Mouse (Mus musculus) olfactory bulb, adult 2 months (tissue): ENCODE measurements at regions not wholly inside any gene's neighbourhood (a gene's known extent, or its start where the extent isn't known, plus 50 kb on each side); places are given as distances from the start of the nearest gene placed in this dataset.

Experiments
- H3K27ac ChIP-seq: fragments of 200-500 bp; 2 replicates; pipeline ENCODE4 v1.5.1; 2012; ENCODE audit warnings: low read depth, low read length; ENCODE audit not compliant: insufficient read depth
- H3K4me1 ChIP-seq: fragments of 200-500 bp; 2 replicates; pipeline ENCODE4 v1.6.1; 2012; ENCODE audit warnings: low read length; ENCODE audit not compliant: control insufficient read depth, insufficient read depth
- H3K4me3 ChIP-seq: fragments of 200-500 bp; 2 replicates; pipeline ENCODE4 v1.5.1; 2012; ENCODE audit warnings: mild to moderate bottlenecking, low read depth, low read length, moderate library complexity; ENCODE audit not compliant: insufficient read depth
- CTCF ChIP-seq: fragments of 200-500 bp; IDR thresholded peaks from 2 replicates; pipeline ENCODE4 v1.5.1; 2012; ENCODE audit warnings: low read depth, mild to moderate bottlenecking, low read length, moderate library complexity; ENCODE audit not compliant: insufficient read depth
- POLR2A ChIP-seq: fragments of 200-500 bp; IDR thresholded peaks from 2 replicates; pipeline ENCODE4 v1.6.1; 2012; ENCODE audit warnings: mild to moderate bottlenecking, low read depth, low read length, moderate library complexity; ENCODE audit not compliant: insufficient read depth
- WGBS: fragments of 180-500 bp; shearing (Covaris S2); methylation state at CpG from one replicate; pipeline ENCODE4 v1.1.7; 2018; 5-methylcytosine and 5-hydroxymethylcytosine counted together

DNA sequence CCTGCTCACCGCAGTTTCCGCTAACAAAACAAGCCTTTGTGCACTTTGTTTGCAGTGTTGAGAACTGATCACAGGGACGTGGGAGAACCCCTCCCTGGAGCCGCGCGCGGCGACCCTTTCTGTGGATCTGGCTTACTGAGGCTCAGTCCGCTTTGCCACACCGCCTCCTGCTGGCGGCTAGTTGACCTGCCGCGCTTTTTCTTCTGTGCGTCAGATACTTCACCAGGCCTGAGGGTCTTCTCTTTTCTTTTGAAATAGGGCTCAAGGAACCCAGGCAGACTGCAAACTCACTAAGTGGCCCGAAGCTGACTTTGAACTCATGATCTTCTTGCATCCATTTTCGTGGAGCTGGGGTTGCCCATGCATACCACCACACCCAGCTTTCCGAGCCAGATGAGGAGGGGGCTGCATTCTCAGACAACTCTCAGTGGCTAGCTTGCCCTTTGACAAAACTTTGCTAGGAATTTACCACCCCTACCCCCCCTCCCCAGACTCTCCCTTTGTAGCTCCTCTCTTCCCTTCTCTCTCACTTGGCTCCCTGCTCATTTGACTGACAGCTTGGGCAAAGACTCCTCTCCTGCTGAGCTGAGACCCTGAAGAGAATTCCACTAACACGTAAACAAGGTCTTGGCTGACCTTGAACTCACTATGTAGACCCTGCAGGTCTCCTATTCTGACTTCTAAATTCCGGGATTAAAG, 109.9 kb downstream of the Sox2 start:
- TF ChIP-seq POLR2A (no peak), CTCF (no peak)
- Histone ChIP-seq H3K4me3 (no peak overlapping the region), H3K4me1 (no peaks in the 10 kb centered on the region), H3K27ac (no peak overlapping the region)
- WGBS, result 85% methylated on average over 19 of the region's 19 CpGs

DNA sequence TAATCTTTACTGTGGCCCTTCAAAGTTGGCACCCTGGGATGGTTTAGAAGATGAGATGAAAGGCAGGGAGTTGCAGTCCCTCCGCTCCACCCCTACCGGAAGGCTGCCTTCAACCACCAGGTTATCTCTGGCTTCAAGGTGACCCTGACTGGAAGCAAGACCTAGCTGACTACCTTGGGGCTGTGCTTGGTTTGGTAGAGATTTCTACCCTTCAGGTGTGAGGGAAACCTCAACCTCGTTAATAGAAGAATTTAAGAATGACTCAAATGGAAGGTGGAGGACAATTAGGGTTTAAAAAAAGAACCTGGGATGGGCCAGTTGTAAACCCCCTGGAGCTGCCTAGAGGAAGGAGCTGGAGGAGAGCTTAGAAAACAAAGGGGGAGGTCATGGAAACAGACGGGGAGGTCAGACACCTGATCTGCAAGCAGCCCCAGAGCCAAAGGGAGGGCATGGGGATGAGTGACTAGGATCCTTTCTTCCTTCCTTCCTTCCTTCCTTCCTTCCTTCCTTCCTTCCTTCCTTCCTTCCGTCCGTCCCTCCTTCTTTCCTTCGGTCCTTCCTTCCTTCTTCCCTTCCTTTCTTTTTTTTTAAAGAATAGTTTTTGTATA, 111.1 kb downstream of the Sox2 start:
- Histone ChIP-seq H3K4me3 (no peak overlapping the region), H3K4me1 (no peaks in the 10 kb centered on the region), H3K27ac (no peak overlapping the region)
- TF ChIP-seq CTCF, result no peak
- TF ChIP-seq POLR2A, result no peak
- WGBS, result 77% methylated on average over 7 of the region's 7 CpGs

DNA sequence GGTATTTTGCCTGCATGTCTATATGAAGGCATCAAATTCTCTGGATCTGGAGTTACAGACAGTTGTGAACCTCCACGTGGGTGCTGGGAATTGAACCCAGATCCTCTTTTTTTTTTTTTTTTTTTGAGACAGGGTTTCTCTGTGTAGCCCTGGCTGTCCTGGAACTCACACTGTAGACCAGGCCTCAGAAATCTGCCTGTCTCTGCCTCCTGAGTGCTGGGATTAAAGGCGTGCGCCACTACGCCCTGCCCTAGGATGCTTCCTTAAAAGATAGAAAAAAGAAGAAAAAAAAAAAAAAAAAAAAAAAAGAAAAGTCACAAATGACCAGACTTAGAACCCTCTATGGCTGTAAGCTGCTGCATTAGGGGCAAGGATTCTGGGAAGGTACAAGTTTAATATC, 111.6 kb downstream of the Sox2 start:
- Histone ChIP-seq H3K27ac (no peak overlapping the region), H3K4me3 (no peak overlapping the region), H3K4me1 (no peaks in the 10 kb centered on the region)
- TF ChIP-seq CTCF (no peak), POLR2A (no peak)
- 96% methylated on average over 4 of the region's 4 CpGs for WGBS

- Histone ChIP-seq H3K4me1 (no peaks in the 10 kb centered on the region), H3K27ac (no peak overlapping the region), H3K4me3 (no peak overlapping the region)
- TF ChIP-seq CTCF, result no peak
- TF ChIP-seq POLR2A, result no peak
- 60% methylated on average over 2 of the region's 2 CpGs for WGBS
Measured at GRCm38 (mm10) chr3:34764559-34764958, 114.4 kb downstream of the Sox2 start.

- WGBS, result 89% methylated on average over 6 of the region's 6 CpGs
- no peak for TF ChIP-seq CTCF
- TF ChIP-seq POLR2A, result no peak
- no peak overlapping the region for H3K27ac ChIP-seq
- H3K4me1 ChIP-seq, result no peaks in the 10 kb centered on the region
- no peak overlapping the region for H3K4me3 ChIP-seq
Measured at GRCm38 (mm10) chr3:34765151-34765550, 114.9 kb downstream of the Sox2 start.

DNA sequence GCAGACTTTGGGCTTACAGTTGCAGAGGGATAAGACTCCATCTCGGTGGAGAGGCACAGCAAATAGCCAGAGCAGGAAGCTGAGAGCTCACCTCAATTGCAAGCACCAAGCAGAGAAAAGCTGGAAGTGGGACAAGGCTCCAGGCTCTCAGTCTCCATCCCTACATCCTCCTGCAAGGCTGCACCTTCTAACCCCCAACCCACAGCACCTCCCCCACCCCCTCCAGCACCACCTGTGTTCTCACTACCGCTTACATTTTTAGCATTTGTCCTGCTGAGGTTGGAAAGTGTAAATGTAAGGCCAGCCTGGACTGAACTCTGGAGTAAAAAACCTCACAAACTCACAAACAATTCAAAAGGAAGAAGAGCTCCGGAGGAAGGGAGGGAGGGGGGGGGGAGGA, 119.6 kb downstream of the Sox2 start:
- TF ChIP-seq POLR2A (no peak), CTCF (no peak)
- 54% methylated on average over 2 of the region's 3 CpGs for WGBS
- H3K4me1 ChIP-seq, result no peaks in the 10 kb centered on the region
- H3K4me3 ChIP-seq, result no peak overlapping the region
- no peak overlapping the region for H3K27ac ChIP-seq

DNA sequence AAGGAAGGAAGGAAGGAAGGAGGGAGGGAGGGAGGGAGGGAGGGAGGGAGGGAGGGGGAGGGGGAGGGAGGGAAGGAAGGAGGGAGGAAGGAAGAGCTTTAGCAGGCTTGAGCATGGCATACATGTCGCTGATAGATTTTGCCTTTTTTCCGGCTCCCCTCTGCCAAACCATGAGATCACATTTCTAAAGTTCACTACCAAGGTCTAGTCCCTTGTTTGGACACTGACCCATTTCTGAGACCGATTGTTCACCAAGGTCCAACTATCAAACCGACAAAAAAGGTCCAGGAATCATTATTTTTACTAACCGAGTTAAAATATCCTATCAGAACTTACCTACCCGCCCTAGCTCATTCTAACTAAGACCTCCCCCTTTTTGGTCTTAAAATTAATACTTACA, 120.1 kb downstream of the Sox2 start:
- no peak overlapping the region for H3K27ac ChIP-seq
- no peaks in the 10 kb centered on the region for H3K4me1 ChIP-seq
- TF ChIP-seq CTCF, result no peak
- TF ChIP-seq POLR2A, result no peak
- WGBS, result 90% methylated on average over 6 of the region's 6 CpGs
- no peak overlapping the region for H3K4me3 ChIP-seq

- Histone ChIP-seq H3K27ac (no peak overlapping the region), H3K4me1 (no peaks in the 10 kb centered on the region), H3K4me3 (no peak overlapping the region)
- TF ChIP-seq CTCF (no peak), POLR2A (no peak)
- 97% methylated on average over 3 of the region's 3 CpGs for WGBS
Measured at GRCm38 (mm10) chr3:34772035-34772434, 121.8 kb downstream of the Sox2 start.

DNA sequence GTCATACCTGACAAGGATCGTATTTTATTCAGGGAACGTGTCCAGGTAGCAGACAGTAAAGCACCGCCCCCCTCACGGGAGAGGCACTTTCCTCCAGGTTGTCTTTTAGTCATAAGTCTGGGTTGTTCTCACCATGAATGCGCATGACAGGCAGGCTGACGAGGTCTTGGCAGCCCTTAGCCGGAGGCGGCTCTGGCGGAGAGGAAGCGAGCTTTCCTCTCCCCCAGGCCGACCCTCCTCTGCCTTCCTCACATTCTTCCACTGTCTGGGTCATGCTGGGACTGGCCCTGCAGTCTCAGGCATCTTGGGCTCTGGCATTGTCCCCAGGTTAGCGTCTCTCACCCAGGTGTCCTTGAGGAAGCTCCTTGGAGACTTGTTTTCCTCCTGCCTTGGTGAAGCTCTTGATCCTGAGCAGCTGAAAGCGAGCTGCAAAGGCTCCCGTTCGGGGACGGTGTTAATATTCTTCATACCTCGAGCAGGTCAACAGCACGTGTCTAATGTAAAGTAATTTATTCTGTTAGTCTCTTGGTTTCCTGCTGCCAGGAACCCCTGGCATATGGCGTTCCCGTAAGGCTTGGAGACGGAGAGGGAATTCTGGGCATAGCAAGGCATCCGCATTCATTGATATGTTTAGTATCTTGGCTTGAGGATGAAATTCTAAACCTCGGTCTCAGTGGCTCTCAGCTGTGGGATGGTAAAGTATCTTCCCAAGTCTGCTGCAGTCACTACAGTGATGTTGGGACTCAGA, 123.6 kb downstream of the Sox2 start:
- no peaks in the 10 kb centered on the region for H3K4me1 ChIP-seq
- no peak overlapping the region for H3K4me3 ChIP-seq
- TF ChIP-seq CTCF, result no peak
- 42% methylated on average over 23 of the region's 23 CpGs for WGBS
- H3K27ac ChIP-seq, result no peak overlapping the region
